Mouse (Mus musculus) adrenal gland, adult 8-10 months (tissue): ENCODE data around the gene Aldh1l1. TPM values are rescaled to one million over a fixed set of nuclear protein-coding genes. Genes with fewer than 3 reads are reported as not detected.
"Not testable (repeated sequence)": the region's sequence is repeated elsewhere in the genome, so short reads cannot be mapped to it uniquely, and the experiment has no call there.

Experiments
- DNase-seq: peaks from one replicate; pipeline ENCODE4 v3.0.0; 2022
- total RNA-seq, 4 experiments: library from RNA; stranded (reverse); gene quantifications; 2 replicates each; pipeline ENCODE4 v1.2.4; 2022

Aldh1l1 gene
- total RNA-seq, 4 experiments from 2014 or later: 137 to 222 (median 182) TPM

GRCm38 (mm10) chr6:90622758-90623455, 136.7 kb downstream of the Aldh1l1 start:
- DNase-seq: no peak

DNA sequence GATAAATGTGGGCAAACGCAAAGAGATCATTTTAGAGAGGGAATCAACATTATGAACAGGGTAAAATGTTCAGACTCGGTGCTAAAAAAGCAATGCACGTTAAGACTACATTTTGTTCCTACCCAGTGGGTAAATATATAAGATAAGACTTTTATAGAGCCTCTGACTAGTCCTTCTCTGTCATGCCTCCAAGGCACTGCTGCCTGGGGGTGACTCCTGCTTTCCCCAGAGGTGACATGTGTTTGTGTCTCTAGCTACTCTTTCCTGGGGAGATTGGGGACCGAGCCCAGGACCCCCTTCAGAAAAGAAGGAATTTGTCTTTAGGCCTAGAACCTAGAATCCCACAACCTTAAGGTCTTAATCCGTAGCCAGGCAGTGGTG, 137.2 kb downstream of the Aldh1l1 start:
- DNase-seq: no peak

GRCm38 (mm10) chr6:90624184-90624583, 138.0 kb downstream of the Aldh1l1 start:
- DNase-seq: no peak

GRCm38 (mm10) chr6:90624733-90625132, 138.5 kb downstream of the Aldh1l1 start:
- peak; percentile 59 for DNase-seq

DNA sequence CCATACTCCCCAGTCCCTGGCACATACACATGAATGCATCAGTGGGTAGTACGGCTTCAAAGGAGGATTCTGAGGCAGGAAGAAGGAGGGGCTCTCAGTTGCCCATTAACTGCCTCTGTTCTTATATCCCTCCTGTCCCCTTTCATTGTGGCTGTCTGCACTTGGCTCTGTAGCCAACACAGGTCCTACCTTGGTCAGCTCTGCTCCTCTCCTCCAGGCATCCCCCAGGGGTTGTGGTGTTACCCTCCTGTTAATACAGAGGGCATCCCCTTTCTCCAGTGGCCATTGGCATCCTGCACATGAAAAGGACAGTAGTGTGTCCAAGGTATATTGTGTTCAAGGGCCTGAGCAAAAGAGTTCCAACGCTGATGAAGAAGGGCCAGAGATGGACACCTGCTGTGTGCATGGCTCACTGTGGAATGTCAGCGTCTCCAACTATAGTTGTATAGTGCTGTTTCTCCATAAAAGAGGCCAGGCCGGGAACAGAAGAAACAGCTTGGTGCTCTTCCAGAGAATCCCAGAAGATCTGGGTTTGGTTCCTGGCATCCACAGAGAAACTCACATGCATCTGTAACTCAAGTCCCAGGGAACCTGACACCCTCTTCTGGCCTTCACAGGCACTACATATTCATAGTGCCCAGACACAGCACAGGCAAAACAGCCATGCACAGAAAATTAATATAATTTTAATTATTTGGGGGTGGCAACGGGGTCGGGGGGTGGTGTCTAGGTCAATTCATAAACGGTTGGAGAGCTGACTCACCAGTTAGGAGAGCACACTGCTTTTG, 139.2 kb downstream of the Aldh1l1 start:
- DNase-seq: no peak

GRCm38 (mm10) chr6:90627556-90627955, 141.3 kb downstream of the Aldh1l1 start:
- DNase-seq: no peak

- no peak for DNase-seq
These were observed 143.3 kb downstream of the Aldh1l1 start for GRCm38 (mm10) chr6:90629506-90629905.

GRCm38 (mm10) chr6:90630427-90630826, 144.2 kb downstream of the Aldh1l1 start:
- no peak for DNase-seq

DNA sequence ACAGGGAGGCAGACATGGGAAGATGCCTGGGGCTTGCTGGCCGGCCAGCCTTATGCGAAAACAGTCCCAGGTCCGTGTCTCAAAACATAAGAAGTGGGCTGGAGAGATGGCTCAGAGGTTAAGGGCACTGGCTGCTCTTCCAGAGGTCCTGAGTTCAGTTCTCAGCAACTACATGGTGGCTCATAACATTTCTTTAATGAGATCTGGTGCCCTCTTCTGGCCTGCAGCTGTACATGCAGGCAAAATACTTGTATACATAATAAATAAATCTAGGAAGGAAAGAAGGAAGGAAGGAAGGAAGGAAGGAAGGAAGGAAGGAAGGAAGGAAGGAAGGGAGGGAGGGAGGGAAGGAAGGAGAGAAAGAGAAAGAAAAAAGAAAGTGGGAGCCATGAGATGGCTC, 146.3 kb downstream of the Aldh1l1 start:
- not testable (repeated sequence) for DNase-seq

- DNase-seq: no peak
These were observed 148.9 kb downstream of the Aldh1l1 start for GRCm38 (mm10) chr6:90635081-90635480.

- DNase-seq: no peak
These were observed 149.4 kb downstream of the Aldh1l1 start for GRCm38 (mm10) chr6:90635611-90636010.

DNA sequence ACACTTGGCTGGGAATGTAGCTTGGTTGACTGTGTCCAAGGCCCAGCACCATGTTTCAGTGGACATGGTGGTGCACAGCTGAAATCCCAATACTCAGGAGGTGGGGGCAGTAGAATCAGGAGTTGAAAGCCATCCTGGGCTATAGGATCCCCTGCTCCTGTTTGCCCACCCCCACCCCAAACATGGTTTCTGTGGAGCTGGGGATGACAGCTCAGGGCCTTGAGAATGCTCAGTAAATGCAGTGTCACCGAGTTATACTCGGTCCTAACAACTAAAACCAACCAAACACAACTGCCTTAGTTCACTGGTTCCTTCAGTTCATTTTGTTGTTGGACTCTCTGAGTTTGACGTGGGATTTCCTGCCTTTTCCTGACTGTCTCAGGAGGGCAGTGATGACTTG, 156.8 kb downstream of the Aldh1l1 start:
- DNase-seq: no peak

DNA sequence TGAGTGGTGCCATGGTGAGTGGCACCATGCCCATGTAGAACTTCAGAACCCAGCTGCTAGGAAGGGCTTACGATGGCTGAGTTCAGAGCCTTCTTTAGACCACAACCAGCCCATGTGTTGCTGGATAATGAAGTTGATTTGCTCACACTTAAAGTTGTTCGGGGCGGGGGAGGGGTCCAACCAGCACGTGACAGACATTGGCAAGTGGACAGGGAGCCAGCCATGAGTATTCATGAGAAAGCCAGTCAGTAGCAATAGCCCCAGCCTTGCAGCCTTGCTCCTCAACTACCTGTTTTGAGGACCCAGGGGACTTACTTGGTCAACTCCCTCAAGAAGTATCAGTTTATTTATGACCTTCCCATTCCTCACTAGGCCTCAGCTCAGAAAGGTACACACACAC, 158.7 kb downstream of the Aldh1l1 start:
- no peak for DNase-seq

DNA sequence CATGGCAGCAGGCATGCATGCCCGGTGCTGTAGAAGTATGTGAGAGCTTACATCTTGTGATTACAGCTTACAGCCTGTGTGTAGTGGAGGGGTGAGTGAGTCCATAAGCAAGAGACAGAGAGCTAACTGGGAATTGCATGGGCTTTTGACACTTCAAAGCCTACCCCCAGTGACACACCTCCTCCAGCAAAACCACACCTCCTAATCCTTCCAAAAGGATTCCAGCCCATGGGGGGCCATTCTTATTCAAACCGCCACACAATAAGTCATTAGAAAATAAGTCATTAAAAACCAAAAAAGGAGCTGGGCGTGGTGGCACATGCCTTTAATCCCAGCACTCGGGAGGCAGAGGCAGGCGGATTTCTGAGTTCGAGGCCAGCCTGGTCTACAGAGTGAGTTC, 162.2 kb downstream of the Aldh1l1 start:
- no peak for DNase-seq

DNA sequence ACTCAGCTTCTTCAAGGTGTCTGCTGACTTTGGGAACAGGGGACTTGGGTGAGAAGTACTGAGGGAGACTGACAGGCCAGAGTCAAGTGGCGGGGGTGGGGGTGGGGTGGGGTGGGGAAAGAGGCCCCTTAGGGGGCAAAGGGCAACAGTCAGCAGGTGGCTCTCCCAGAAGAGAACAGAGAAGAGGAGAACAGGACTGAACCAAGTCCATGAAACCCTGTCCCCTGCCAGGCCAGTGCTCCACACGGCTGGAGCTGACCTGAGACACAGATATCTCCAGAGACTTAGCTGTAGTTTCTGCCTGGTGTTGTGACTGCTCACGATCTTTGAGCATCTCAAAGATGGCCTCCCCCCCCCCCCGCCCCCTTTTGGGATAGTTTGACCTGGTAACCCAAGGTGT, 163.1 kb downstream of the Aldh1l1 start:
- DNase-seq: no peak

Other genes starting within 250 kb of the Aldh1l1 start
- not detected for gene Vmn1r54, start 240.1 kb upstream of the Aldh1l1 start, total RNA-seq
- not detected for gene BC048671, start 185.2 kb upstream of the Aldh1l1 start, total RNA-seq
- gene Chst13, start 161.2 kb upstream of the Aldh1l1 start, total RNA-seq: under 1 TPM in 1 of 4 experiments, not detected in 3; 0.30 TPM
- gene Uroc1, start 153.1 kb upstream of the Aldh1l1 start, total RNA-seq: under 1 TPM in 3 of 4 experiments, not detected in 1; 0.15 to 0.24 (median 0.17) TPM
- 10 to 100 TPM; 23.2 to 35.3 (median 27.3) TPM for gene Zxdc, start 116.9 kb upstream of the Aldh1l1 start, total RNA-seq
- gene Cfap100, start 57.6 kb upstream of the Aldh1l1 start, total RNA-seq: 1 to 10 TPM in 1 of 4 experiments, under 1 TPM in 2, not detected in 1; 0.23 to 2.5 (median 0.30) TPM
- 10 to 100 TPM; 18.3 to 30.6 (median 27.6) TPM for gene Klf15, start 23.9 kb upstream of the Aldh1l1 start, total RNA-seq
- gene Slc41a3, start 118.3 kb downstream of the Aldh1l1 start, total RNA-seq: 10 to 100 TPM; 21.5 to 72.6 (median 39.6) TPM